Mouse (Mus musculus) testis, adult 2 months (tissue): Measurements from ENCODE around the gene Traf3ip1. TPM values are rescaled to one million over a fixed set of nuclear protein-coding genes. Genes with fewer than 3 reads are reported as not detected.

Source experiments
- H3K27ac ChIP-seq: fragments of 200-500 bp; 2 replicates; pipeline ENCODE4 v1.5.1; 2012; ENCODE audit warnings: low read depth, low read length; ENCODE audit not compliant: control insufficient read depth, insufficient read depth
- H3K27me3 ChIP-seq: fragments of 200-500 bp; 2 replicates; pipeline ENCODE4 v1.6.1; 2012; ENCODE audit warnings: mild to moderate bottlenecking, low read length, moderate library complexity; ENCODE audit not compliant: control insufficient read depth, insufficient read depth
- H3K36me3 ChIP-seq: fragments of 200-500 bp; 2 replicates; pipeline ENCODE4 v1.6.1; 2012; ENCODE audit warnings: mild to moderate bottlenecking, low read length; ENCODE audit not compliant: control insufficient read depth, insufficient read depth
- H3K4me1 ChIP-seq: fragments of 200-500 bp; 2 replicates; pipeline ENCODE4 v1.6.1; 2012; ENCODE audit warnings: low read length; ENCODE audit not compliant: control insufficient read depth, insufficient read depth
- H3K4me3 ChIP-seq: fragments of 200-500 bp; 2 replicates; pipeline ENCODE4 v1.5.1; 2012; ENCODE audit warnings: low read depth, mild to moderate bottlenecking, low read length, moderate library complexity, mixed read lengths; ENCODE audit not compliant: control insufficient read depth
- CTCF ChIP-seq: fragments of 200-500 bp; IDR thresholded peaks from 2 replicates; pipeline ENCODE4 v1.5.1; 2012; ENCODE audit warnings: low read depth, mild to moderate bottlenecking, inconsistent platforms, low read length, moderate library complexity; ENCODE audit not compliant: control insufficient read depth, insufficient read depth, insufficient replicate concordance
- POLR2A ChIP-seq: fragments of 200-500 bp; IDR thresholded peaks from 2 replicates; pipeline ENCODE4 v1.6.1; 2012; ENCODE audit warnings: low read depth, mild to moderate bottlenecking, inconsistent platforms, low read length, moderate library complexity; ENCODE audit not compliant: control insufficient read depth
- polyA plus RNA-seq: library from polyadenylated mRNA; depleted of rRNA; stranded (reverse); fragments of >200 nt; gene quantifications from 2 replicates; pipeline ENCODE4 v1.2.3, GENCODE M21; 2012

Gene Traf3ip1
- polyA plus RNA-seq, 1 experiment: 32.5 TPM

DNA sequence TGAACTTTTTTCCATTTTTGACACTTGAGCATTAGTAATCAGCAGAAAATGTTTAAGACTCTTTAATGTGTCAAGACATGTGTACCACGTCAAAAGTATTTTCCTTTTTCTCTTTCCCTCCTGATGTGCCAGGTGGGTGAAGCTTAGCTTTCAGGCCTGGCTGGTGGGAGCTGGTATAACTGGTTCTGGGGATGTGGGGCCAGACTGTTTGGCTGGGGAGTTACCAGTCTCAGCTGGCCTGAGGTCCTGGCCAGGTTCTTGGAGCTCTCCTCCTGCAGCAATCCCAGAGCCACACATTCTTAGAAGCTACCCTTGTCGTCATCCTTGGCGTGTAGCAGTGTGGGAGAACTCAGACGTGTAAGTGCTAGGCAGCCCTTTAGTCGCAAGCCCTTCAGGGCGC, 21.2 kb downstream of the Traf3ip1 start:
- no peak overlapping the region for H3K27ac ChIP-seq

DNA sequence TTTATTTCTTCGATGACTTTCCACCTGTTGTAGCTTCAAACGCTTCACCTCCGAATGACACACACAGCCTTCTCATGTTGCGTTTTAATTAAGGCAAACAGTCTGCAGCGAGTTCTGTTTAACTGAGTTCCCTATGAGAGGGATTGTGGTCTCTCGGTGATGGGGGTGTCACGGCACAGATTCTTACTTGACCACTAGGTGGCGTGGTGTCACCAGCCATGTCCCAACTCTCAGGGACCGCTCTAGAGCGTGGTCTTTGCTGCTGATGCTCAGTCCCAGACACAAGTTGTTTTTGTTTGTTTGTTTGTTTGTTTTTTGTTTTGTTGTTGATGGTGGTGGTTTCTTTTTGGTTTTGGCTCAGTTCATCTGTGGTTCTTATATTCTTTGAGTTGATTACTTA, 29.3 kb downstream of the Traf3ip1 start:
- peaks cover 1% of the 10 kb centered on the region for H3K36me3 ChIP-seq
- H3K27ac ChIP-seq: no peak overlapping the region
- TF ChIP-seq POLR2A (no peak), CTCF (peak; percentile 82; the same call in 1 of the 2 replicates)
- H3K4me1 ChIP-seq: no peaks in the 10 kb centered on the region
- H3K27me3 ChIP-seq: no peaks in the 10 kb centered on the region
- H3K4me3 ChIP-seq: no peak overlapping the region

More for the DNA sequence above, 21.2 kb downstream of the Traf3ip1 start:
- no peaks in the 10 kb centered on the region for H3K27me3 ChIP-seq
- peaks cover 1% of the 10 kb centered on the region; the same call in 1 of the 2 replicates for H3K36me3 ChIP-seq
- TF ChIP-seq POLR2A: no peak
- no peak for TF ChIP-seq CTCF
- H3K4me3 ChIP-seq: no peak overlapping the region
- H3K4me1 ChIP-seq: no peaks in the 10 kb centered on the region

DNA sequence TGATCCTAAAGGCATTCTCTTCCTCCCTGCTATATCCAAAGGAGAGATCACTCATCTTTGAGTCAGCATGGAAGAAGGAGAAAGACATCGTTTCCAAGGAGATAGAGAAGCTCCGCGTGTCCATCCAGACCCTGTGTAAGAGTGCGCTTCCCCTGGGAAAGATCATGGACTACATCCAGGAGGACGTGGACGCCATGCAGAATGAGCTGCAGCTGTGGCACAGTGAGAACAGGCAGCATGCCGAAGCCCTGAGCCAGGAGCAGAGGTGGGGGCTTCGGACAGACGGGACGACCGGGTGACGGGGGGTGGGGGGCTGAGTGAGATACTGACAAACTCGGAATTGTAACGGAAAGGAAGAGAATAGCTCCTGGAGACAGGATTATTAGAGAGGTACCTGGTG, 31.4 kb downstream of the Traf3ip1 start:
- TF ChIP-seq CTCF: no peak
- TF ChIP-seq POLR2A: no peak
- peaks cover 1% of the 10 kb centered on the region; the same call in 1 of the 2 replicates for H3K36me3 ChIP-seq
- H3K27ac ChIP-seq: no peak overlapping the region
- H3K4me3 ChIP-seq: no peak overlapping the region
- no peaks in the 10 kb centered on the region for H3K4me1 ChIP-seq
- H3K27me3 ChIP-seq: no peaks in the 10 kb centered on the region

DNA sequence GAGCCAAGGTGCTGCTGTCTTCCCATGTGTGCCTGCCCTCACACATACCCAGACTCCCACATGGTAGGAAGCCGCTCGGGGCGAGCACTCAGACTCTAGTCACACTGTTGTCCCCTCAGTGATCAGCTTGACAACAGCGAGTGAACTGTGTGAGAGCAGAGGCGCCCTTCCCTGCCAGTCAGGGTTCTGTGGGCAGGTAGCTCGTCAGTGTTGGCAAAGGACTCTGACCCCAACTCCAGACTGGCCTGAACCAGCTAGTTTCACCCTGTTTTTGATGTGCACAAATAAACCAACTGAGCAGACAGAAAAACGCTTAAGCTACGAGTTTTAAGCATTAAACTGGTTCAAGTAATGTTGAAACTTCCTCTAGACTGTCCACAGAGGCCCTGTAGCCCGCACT, 35.7 kb downstream of the Traf3ip1 start:
- TF ChIP-seq CTCF (no peak), POLR2A (no peak)
- H3K36me3 ChIP-seq: 0 out of 2 replicates have a peak, but pooled peaks cover 1% of the 10 kb centered on the region
- H3K27ac ChIP-seq: no peak overlapping the region
- H3K4me1 ChIP-seq: peaks cover 4% of the 10 kb centered on the region
- peak overlapping the region; percentile 72 for H3K4me3 ChIP-seq
- no peaks in the 10 kb centered on the region for H3K27me3 ChIP-seq

DNA sequence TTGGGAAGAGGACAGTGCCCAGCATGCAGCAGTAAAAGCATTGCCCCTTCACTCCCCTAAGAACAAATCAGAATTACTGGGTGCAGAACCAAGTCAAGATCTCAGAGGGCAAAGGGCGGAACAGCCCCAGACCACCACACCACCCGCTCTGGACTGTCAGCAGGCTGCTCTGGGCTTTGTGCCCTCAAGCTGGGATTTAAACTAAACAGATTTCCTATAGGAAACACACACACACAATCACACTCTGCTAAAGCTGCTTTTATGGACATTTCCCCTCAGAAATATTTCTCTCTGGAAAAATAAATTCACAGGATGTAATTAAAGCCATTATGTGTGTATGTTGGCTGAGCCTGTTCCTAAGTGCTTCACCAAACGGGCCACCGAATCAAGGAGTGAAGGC, 37.8 kb downstream of the Traf3ip1 start:
- H3K27ac ChIP-seq: no peak overlapping the region
- no peak overlapping the region for H3K4me3 ChIP-seq
- peaks cover 4% of the 10 kb centered on the region for H3K4me1 ChIP-seq
- no peaks in the 10 kb centered on the region for H3K27me3 ChIP-seq
- H3K36me3 ChIP-seq: 0 out of 2 replicates have a peak, but pooled peaks cover 1% of the 10 kb centered on the region
- TF ChIP-seq POLR2A (no peak), CTCF (no peak)

DNA sequence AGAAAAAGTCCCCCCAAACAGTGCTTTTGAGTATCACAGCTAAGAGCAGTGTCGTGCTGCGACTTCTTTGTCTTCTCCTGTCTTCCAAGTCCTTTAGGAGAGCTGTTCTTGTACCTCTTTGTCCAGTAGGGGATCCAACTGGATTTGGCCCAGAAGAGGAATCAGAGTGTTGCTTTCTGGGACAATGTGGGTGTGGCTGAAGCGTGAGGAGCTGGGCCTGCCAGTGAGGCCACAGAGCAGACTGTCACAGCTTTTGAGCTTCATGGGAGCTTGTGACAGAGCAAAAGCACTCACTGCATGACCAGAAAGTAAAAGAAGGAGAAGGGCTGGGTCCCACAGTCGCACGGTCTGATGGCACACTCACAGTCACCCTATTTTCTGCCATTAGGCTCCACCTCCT, 38.4 kb downstream of the Traf3ip1 start:
- Histone ChIP-seq H3K27me3 (no peaks in the 10 kb centered on the region), H3K36me3 (0 out of 2 replicates have a peak, but pooled peaks cover 1% of the 10 kb centered on the region), H3K27ac (no peak overlapping the region), H3K4me1 (peaks cover 4% of the 10 kb centered on the region), H3K4me3 (no peak overlapping the region)
- TF ChIP-seq POLR2A (no peak), CTCF (no peak)

DNA sequence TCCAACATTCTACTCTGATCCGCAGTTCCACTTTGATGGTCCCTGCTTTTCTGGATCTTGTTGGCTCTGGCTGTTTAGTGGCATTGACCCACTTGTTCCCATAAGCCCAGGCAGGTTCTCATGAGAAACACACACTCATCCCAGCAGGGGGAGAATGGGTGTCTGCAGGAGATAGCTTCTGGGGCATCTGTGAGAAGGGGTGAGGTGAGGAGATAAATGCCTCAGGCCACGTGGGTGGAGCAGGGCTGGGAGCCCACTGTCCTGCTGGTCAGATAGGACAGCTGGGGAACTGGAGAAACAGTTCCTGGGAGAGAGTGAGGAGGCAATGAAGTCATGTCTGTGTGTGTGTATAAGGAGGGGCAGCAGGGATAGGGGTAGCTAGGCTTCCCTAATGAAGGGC, 39.0 kb downstream of the Traf3ip1 start:
- H3K27ac ChIP-seq: no peak overlapping the region
- TF ChIP-seq CTCF (no peak), POLR2A (no peak)

More for the DNA sequence above, 39.0 kb downstream of the Traf3ip1 start:
- H3K4me3 ChIP-seq: no peak overlapping the region
- no peaks in the 10 kb centered on the region for H3K27me3 ChIP-seq
- H3K36me3 ChIP-seq: no peaks in the 10 kb centered on the region
- peaks cover 4% of the 10 kb centered on the region for H3K4me1 ChIP-seq
